Mouse (Mus musculus) limb, embryonic 15.5 days (tissue): Measurements from ENCODE around the gene Pde1a. TPM values are rescaled to one million over a fixed set of nuclear protein-coding genes. Genes with fewer than 3 reads are reported as not detected.

ENCODE experiments used
- polyA plus RNA-seq: library from polyadenylated mRNA; unstranded; fragments of >200 nt; fragmentation: Nextera tagmentation; extraction: Ambion mirVana; gene quantifications from 2 replicates; pipeline ENCODE4 v1.2.1, GENCODE M21; 2015

Gene Pde1a
- polyA plus RNA-seq, 1 experiment from 2014 or later = 4.9 TPM

Other genes starting within 250 kb of the Pde1a start
- gene Prdx6b, start 163.0 kb upstream of the Pde1a start, polyA plus RNA-seq = not detected in 2 replicates
- gene Dnajc10, start 186.0 kb upstream of the Pde1a start, polyA plus RNA-seq = 66.1 and 69.4 TPM in 2 replicates